Comparison of ENCODE assay signal across 8 mouse cellular contexts in the genomic region with DNA sequence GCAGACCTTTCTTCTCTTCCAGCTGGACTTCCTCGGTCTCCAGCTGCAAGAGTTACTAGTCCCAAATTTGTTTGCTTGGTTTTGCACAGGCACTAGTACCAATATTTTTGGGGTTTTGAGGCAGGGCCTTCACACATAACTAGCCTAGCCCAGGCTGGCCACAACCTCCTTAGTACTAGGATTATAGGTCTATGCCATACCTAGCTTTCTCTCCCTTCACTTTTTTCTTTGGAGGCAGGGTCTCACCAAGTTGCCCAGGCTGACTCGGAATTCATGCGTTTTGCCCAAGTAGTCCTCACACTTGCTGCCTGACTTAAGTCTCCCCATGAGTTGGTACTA. TPM values are rescaled to one million over a fixed set of nuclear protein-coding genes. Genes with fewer than 3 reads are reported as not detected.
DNase-seq lines count a peak whose midpoint lies in the region; ATAC-seq and TF ChIP-seq lines count a peak whose summit lies in the region.

No protein-coding gene starts in this region.

- no peaks in the 10 kb centered on the region for H3K9me3 ChIP-seq in kidney, embryonic 15.5 days (replicated peaks)
- no peaks in the 10 kb centered on the region for H3K9me3 ChIP-seq in hindbrain, embryonic 15.5 days
- H3K9me3 ChIP-seq in midbrain, postnatal 0 days (ENCODE audit: low read length), result no peaks in the 10 kb centered on the region

- H3K36me3 ChIP-seq in kidney, embryonic 15.5 days, result no peaks in the 10 kb centered on the region
- no peaks in the 10 kb centered on the region for H3K36me3 ChIP-seq in hindbrain, embryonic 15.5 days
- no peaks in the 10 kb centered on the region for H3K36me3 ChIP-seq in midbrain, postnatal 0 days (ENCODE audit: insufficient read depth, low read length)

- TF ChIP-seq CTCF in midbrain, postnatal 0 days (IDR thresholded peaks at IDR 0.05), result no peak

- H3K4me1 ChIP-seq in kidney, embryonic 15.5 days, result peaks cover 58% of the 10 kb centered on the region
- H3K4me1 ChIP-seq in hindbrain, embryonic 15.5 days (replicated peaks), result peaks cover 29% of the 10 kb centered on the region
- H3K4me1 ChIP-seq in midbrain, postnatal 0 days (ENCODE audit: insufficient read depth, low read length), result peaks cover 15% of the 10 kb centered on the region

- DNase-seq in kidney, postnatal 10 days, result no peak
- DNase-seq in midbrain, postnatal 0 days (ENCODE audit: low spot score), result no peak
- no peak for DNase-seq in adrenal gland, adult 8-10 months
- DNase-seq in adrenal gland, postnatal 36 days, result no peak
- DNase-seq in urinary bladder, adult 2 months (ENCODE audit: low spot score), result no peak

- H3K27ac ChIP-seq in kidney, embryonic 15.5 days, result peak overlapping the region; percentile 82
- peak overlapping the region; percentile 66 for H3K27ac ChIP-seq in hindbrain, embryonic 15.5 days (replicated peaks)
- H3K27ac ChIP-seq in midbrain, postnatal 0 days (ENCODE audit: low read depth, low read length), result peak overlapping the region; percentile 26; the same call in 1 of the 2 replicates

- 40% methylated on average over 3 of the region's 3 CpGs for WGBS in kidney, embryonic 15.5 days
- 27% methylated on average over 3 of the region's 3 CpGs for WGBS in hindbrain, embryonic 15.5 days
- WGBS in midbrain, postnatal 0 days, result 36% methylated on average over 3 of the region's 3 CpGs

- peak overlapping the region; percentile 80 for H3K4me2 ChIP-seq in kidney, embryonic 15.5 days
- H3K4me2 ChIP-seq in hindbrain, embryonic 15.5 days, result peak overlapping the region; percentile 84
- peak overlapping the region; percentile 96 for H3K4me2 ChIP-seq in midbrain, postnatal 0 days (ENCODE audit: low read depth, low read length, poor library complexity, severe bottlenecking)

- H3K4me3 ChIP-seq in kidney, embryonic 15.5 days (replicated peaks), result peak overlapping the region; percentile 81
- peak overlapping the region; percentile 54 for H3K4me3 ChIP-seq in hindbrain, embryonic 15.5 days
- H3K4me3 ChIP-seq in midbrain, postnatal 0 days (ENCODE audit: low read depth, low read length), result peak overlapping the region; percentile 66

- no peaks in the 10 kb centered on the region for H3K27me3 ChIP-seq in kidney, embryonic 15.5 days
- H3K27me3 ChIP-seq in hindbrain, embryonic 15.5 days, result no peaks in the 10 kb centered on the region
- no peaks in the 10 kb centered on the region for H3K27me3 ChIP-seq in midbrain, postnatal 0 days (ENCODE audit: insufficient read depth, low read length)

- peak overlapping the region; percentile 87 for H3K9ac ChIP-seq in kidney, embryonic 15.5 days
- H3K9ac ChIP-seq in hindbrain, embryonic 15.5 days, result peak overlapping the region; percentile 52; the same call in 1 of the 2 replicates
- peak overlapping the region; percentile 66 for H3K9ac ChIP-seq in midbrain, postnatal 0 days (replicated peaks; ENCODE audit: low read length, poor library complexity, severe bottlenecking)

- no peak; the same call in 1 of the 2 replicates for ATAC-seq in kidney, embryonic 15.5 days (replicated peaks; ENCODE audit: low FRiP score)
- ATAC-seq in common myeloid progenitor, adult 5-6 weeks (replicated peaks; ENCODE audit: low read depth, poor library complexity, severe bottlenecking), result 0 out of 2 replicates have a peak, but pooled peaks have one; percentile 1
- peak; percentile 28 for ATAC-seq in hindbrain, embryonic 15.5 days (ENCODE audit: low FRiP score, low read depth)
- no peak; the same call in 1 of the 2 replicates for ATAC-seq in midbrain, postnatal 0 days (ENCODE audit: low FRiP score)

RNA-seq across cellular contexts. Expression of gene Fam110a, which starts 0.3 kb away (rescaled TPM):
- polyA plus RNA-seq in kidney, embryonic 15.5 days (2015; fragmentation: Nextera tagmentation; extraction: Ambion mirVana), result 29.1 and 29.2 TPM in 2 replicates
- 3.4 and 6.7 TPM in 2 replicates for total RNA-seq in common myeloid progenitor, adult 5-6 weeks (2017)
- 48.3 and 54.6 TPM in 2 replicates for polyA plus RNA-seq in hindbrain, embryonic 15.5 days (2015; fragmentation: Nextera tagmentation; extraction: Ambion mirVana)
- total RNA-seq in midbrain, postnatal 0 days (2014; rRNA removed), result 25.9 and 28.7 TPM in 2 replicates
- polyA plus RNA-seq in midbrain, postnatal 0 days (2015; fragmentation: Nextera tagmentation; extraction: Ambion mirVana), result 36.1 and 43.5 TPM in 2 replicates
- total RNA-seq in adrenal gland, adult 8-10 months (2022), result 10 to 100 TPM; 13.7 to 15.1 (median 14.1) TPM
- total RNA-seq in adrenal gland, postnatal 36 days (2021), result 1 to 10 TPM; 8.5 to 9.6 TPM
- polyA plus RNA-seq in urinary bladder, adult 2 months (2012; rRNA removed), result 20.0 and 20.2 TPM in 2 replicates

RNA-seq across cellular contexts. Expression of gene Slc52a3, which starts 16.0 kb away (rescaled TPM):
- polyA plus RNA-seq in kidney, embryonic 15.5 days (2015; fragmentation: Nextera tagmentation; extraction: Ambion mirVana), result 13.3 and 16.3 TPM in 2 replicates
- total RNA-seq in common myeloid progenitor, adult 5-6 weeks (2017), result 0.87 and 1.1 TPM in 2 replicates
- polyA plus RNA-seq in hindbrain, embryonic 15.5 days (2015; fragmentation: Nextera tagmentation; extraction: Ambion mirVana), result 1.4 and 1.7 TPM in 2 replicates
- total RNA-seq in midbrain, postnatal 0 days (2014; rRNA removed), result 2.6 and 3.5 TPM in 2 replicates
- 2.2 and 2.6 TPM in 2 replicates for polyA plus RNA-seq in midbrain, postnatal 0 days (2015; fragmentation: Nextera tagmentation; extraction: Ambion mirVana)
- total RNA-seq in adrenal gland, adult 8-10 months (2022), result 1 to 10 TPM; 1.8 to 4.4 (median 3.3) TPM
- 1 to 10 TPM; 2.1 to 3.6 TPM for total RNA-seq in adrenal gland, postnatal 36 days (2021)
- polyA plus RNA-seq in urinary bladder, adult 2 months (2012; rRNA removed), result 34.0 and 37.1 TPM in 2 replicates

Comparison
In these comparisons a context has a peak if more than half of its experiments do, and no peak if none do; other contexts are left out.
1. ATAC-seq: peak in common myeloid progenitor, adult 5-6 weeks (single experiment) and hindbrain, embryonic 15.5 days (single experiment); none in kidney, embryonic 15.5 days (single experiment) and midbrain, postnatal 0 days (single experiment).
2. H3K27ac ChIP-seq: peak in every context shown above with its lines; median percentile 82 in kidney, embryonic 15.5 days; 66 in hindbrain, embryonic 15.5 days; 26 in midbrain, postnatal 0 days.
3. Peak in every context shown above with its lines, with median percentiles within 50 percentile points of each other: H3K4me2 ChIP-seq, H3K4me3 ChIP-seq and H3K9ac ChIP-seq.